Mouse (Mus musculus): ENCODE data around the gene Tex36. TPM values are rescaled to one million over a fixed set of nuclear protein-coding genes. Genes with fewer than 3 reads are reported as not detected.

Gene Tex36
- polyA plus RNA-seq (2015; fragmentation: Illumina TruSeq; extraction: RNeasy Lipid Tissue Mini Kit (QIAGEN cat#74804); ENCODE audit: insufficient read depth, low replicate concordance): not detected

DNA sequence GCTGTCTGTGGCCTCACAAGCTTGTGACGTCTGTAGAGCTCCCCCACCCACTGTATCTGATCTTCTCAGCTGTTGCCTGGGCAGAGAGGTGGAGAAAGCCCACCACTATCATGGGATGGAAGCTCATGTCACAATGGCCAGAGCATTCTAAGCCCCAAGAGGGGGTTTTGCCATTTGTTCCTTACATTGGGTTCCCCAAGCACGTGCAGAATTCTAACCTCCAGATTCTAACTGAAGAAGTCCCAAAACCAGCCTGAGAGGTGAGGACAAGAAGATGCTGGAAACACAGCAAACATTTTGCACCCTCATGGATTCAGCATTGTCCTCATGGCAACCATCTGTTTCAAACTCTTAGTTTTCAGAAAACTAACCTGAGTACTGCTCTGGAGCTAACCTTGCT, at the start of gene Tex36:
Tex36 (minus strand) TSS at position 101 of the 400 bp plus-strand sequence.

DNA sequence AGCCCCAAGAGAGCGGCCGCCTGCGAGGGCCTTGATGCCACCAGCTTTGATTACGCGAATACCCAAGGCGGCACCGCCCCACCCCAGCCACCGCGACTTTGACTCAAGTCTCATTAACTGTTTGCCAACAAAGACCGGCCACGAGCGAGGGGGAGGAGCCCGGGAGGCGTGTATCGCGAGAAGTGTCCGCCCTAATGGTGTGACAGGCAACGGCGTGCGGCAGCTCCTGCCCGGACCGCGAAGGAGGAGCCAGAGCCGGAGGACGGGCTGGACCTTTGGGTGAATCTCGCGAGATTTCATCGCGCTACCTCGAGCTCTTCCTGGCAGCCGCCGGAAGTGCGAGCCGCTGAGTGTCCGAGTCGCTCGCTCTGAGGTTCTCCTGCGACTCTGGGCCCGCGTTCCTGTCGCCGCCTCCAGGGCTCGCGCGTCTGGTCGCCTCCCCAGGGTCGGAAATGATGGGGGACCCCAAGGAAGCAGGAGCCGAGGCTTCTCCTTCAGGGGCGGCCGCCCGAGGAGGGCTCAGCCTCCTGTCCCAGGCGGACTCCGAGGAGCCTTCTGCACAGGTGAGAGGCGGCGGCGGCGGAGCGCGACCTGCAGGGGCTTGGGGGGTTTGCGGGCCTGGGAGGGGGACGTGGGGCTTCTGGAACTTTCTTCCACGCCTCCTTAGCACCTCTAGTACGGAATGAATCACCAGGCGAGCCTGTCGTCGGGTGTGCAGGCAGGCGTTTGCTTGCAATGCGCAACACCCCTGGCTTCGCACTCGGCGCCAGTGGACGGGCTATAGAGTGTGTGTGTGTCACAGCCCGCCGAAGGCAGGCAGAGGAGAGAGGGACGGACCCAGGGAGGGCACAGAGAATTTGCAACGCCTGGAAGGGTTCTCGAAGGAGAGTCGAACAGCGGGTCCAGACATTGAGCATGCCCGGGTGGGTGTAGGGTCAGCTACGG, 35.7 kb upstream of the Tex36 start, which contains the start of gene Edrf1:
Edrf1 (plus strand) TSS at position 183 of the 945 bp plus-strand sequence.

Other genes with a start within 250 kb of the Tex36 start
- 40.8 TPM for gene Edrf1, start 35.4 kb upstream of the Tex36 start, polyA plus RNA-seq (2015; fragmentation: Illumina TruSeq; extraction: RNeasy Lipid Tissue Mini Kit (QIAGEN cat#74804); ENCODE audit: insufficient read depth, low replicate concordance)
- not detected for gene Mmp21, start 77.9 kb upstream of the Tex36 start, polyA plus RNA-seq (2015; fragmentation: Illumina TruSeq; extraction: RNeasy Lipid Tissue Mini Kit (QIAGEN cat#74804); ENCODE audit: insufficient read depth, low replicate concordance)
- 125 TPM for gene Bccip, start 107.2 kb upstream of the Tex36 start, polyA plus RNA-seq (2015; fragmentation: Illumina TruSeq; extraction: RNeasy Lipid Tissue Mini Kit (QIAGEN cat#74804); ENCODE audit: insufficient read depth, low replicate concordance)
- gene Uros, start 107.9 kb upstream of the Tex36 start, polyA plus RNA-seq (2015; fragmentation: Illumina TruSeq; extraction: RNeasy Lipid Tissue Mini Kit (QIAGEN cat#74804); ENCODE audit: insufficient read depth, low replicate concordance): 33.1 TPM
- not detected for gene Fank1, start 174.7 kb upstream of the Tex36 start, polyA plus RNA-seq (2015; fragmentation: Illumina TruSeq; extraction: RNeasy Lipid Tissue Mini Kit (QIAGEN cat#74804); ENCODE audit: insufficient read depth, low replicate concordance)
- gene Dhx32, start 180.6 kb upstream of the Tex36 start, polyA plus RNA-seq (2015; fragmentation: Illumina TruSeq; extraction: RNeasy Lipid Tissue Mini Kit (QIAGEN cat#74804); ENCODE audit: insufficient read depth, low replicate concordance): 17.0 TPM